Mouse (Mus musculus) megakaryocyte progenitor cell, adult 5-6 weeks (primary cell): Measurements from ENCODE around the gene Iqschfp. TPM values are rescaled to one million over a fixed set of nuclear protein-coding genes. Genes with fewer than 3 reads are reported as not detected.

Experiments used
- ATAC-seq: replicated peaks from 2 replicates; pipeline ENCODE4 v1.8.0; 2016; ENCODE audit warnings: mild to moderate bottlenecking, moderate TSS enrichment, inconsistent platforms; ENCODE audit not compliant: poor library complexity
- total RNA-seq, 2 experiments: library from RNA; stranded (forward) in 1 of 2; stranded (reverse) in 1 of 2; fragments of 157-497, 149-512 nt in 1 of 2; fragments of 200-1000 nt in 1 of 2; gene quantifications; 2 replicates each; pipeline versions ENCODE4 v1.2.3 to v1.2.4; 2015 to 2017

Gene Iqschfp
- total RNA-seq (2015), result not detected in 2 replicates
- not detected in 2 replicates for total RNA-seq (2017)

GRCm38 (mm10) chr3:67892026-67892705, at the start of gene Iqschfp, which contains the start of gene Iqcj:
TSS of gene Iqschfp (plus strand) at chr3:67892232.
TSS of gene Iqcj (plus strand) at chr3:67892220.
- ATAC-seq, result no peak

GRCm38 (mm10) chr3:67852397-67852796, 39.6 kb upstream of the Iqschfp start:
- ATAC-seq, result no peak

- ATAC-seq, result no peak
Measured at GRCm38 (mm10) chr3:67861524-67861923, 30.5 kb upstream of the Iqschfp start.

- ATAC-seq, result no peak
Measured at GRCm38 (mm10) chr3:67867420-67868065, 24.5 kb upstream of the Iqschfp start.

- no peak for ATAC-seq
Measured at GRCm38 (mm10) chr3:67869424-67869823, 22.6 kb upstream of the Iqschfp start.

GRCm38 (mm10) chr3:67877253-67877652, 14.8 kb upstream of the Iqschfp start:
- ATAC-seq, result no peak

- ATAC-seq, result no peak
Measured at GRCm38 (mm10) chr3:67884335-67884734, 7.7 kb upstream of the Iqschfp start.

GRCm38 (mm10) chr3:67886176-67886575, 5.9 kb upstream of the Iqschfp start:
- ATAC-seq, result no peak

- no peak for ATAC-seq
Measured at GRCm38 (mm10) chr3:67887251-67887650, 4.8 kb upstream of the Iqschfp start.

GRCm38 (mm10) chr3:67892768-67893167, 736 bp downstream of the Iqschfp start:
- ATAC-seq, result no peak

GRCm38 (mm10) chr3:67902517-67902916, 10.5 kb downstream of the Iqschfp start:
- no peak for ATAC-seq

- no peak for ATAC-seq
Measured at GRCm38 (mm10) chr3:67908586-67908985, 16.6 kb downstream of the Iqschfp start.

- ATAC-seq, result no peak
Measured at GRCm38 (mm10) chr3:67918098-67918497, 26.1 kb downstream of the Iqschfp start.

- ATAC-seq, result no peak
Measured at GRCm38 (mm10) chr3:67918634-67919259, 26.7 kb downstream of the Iqschfp start.

- no peak for ATAC-seq
Measured at GRCm38 (mm10) chr3:67923095-67923494, 31.1 kb downstream of the Iqschfp start.

- ATAC-seq, result no peak
Measured at GRCm38 (mm10) chr3:67925453-67925852, 33.4 kb downstream of the Iqschfp start.

- ATAC-seq, result no peak
Measured at GRCm38 (mm10) chr3:67930424-67931133, 38.5 kb downstream of the Iqschfp start.

GRCm38 (mm10) chr3:67931181-67931580, 39.1 kb downstream of the Iqschfp start:
- no peak for ATAC-seq

GRCm38 (mm10) chr3:67931914-67932313, 39.9 kb downstream of the Iqschfp start:
- no peak for ATAC-seq

- ATAC-seq, result no peak
Measured at GRCm38 (mm10) chr3:67935829-67936228, 43.8 kb downstream of the Iqschfp start.

GRCm38 (mm10) chr3:67947000-67947399, 55.0 kb downstream of the Iqschfp start:
- no peak for ATAC-seq
